Mouse (Mus musculus): ENCODE measurements at regions not wholly inside any gene's neighbourhood (a gene's known extent, or its start where the extent isn't known, plus 50 kb on each side); places are given as distances from the start of the nearest gene placed in this dataset.

DNA sequence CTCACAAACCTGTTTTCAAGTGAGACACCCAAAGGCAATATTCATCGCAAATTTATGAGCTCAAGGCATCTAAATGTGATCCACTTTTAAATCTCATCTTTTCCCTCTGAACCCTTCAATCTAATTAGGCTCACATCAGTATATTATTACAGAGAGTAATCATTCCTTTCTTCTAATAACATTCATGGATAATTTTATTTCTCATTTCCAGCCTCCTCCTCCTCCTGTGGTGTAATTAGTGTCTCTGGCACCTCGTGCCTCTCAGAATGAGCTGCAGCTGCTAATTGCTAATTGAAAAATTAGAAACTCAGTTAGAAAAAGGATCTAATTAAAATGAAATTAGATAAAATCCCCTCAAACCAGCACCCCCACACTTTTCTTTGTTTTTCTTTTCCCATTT, 420.5 kb upstream of the Camk1g start:
- no peak for DNase-seq (ENCODE audit: low spot score in 2 of 2)

DNA sequence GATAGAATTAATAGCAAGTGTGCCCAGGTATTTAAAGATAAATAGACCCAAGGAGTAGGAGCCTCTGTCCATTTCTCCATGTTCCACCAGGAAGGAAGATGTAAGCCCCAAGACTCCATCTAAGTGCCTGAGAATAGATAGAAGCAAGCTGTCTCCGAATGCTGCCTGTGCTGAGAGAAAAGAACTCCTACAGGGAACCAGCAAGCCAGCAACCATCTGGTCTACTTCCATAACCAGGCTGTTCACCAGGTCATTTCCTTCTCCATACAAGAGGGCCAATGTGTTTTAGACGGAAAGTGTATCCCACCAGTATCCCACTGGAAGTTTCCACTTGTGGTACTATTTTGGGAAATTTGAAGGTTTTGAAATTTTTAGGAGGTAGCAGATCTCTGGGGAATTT, 418.4 kb upstream of the Camk1g start:
- no peak for DNase-seq (ENCODE audit: low spot score in 2 of 2)

DNA sequence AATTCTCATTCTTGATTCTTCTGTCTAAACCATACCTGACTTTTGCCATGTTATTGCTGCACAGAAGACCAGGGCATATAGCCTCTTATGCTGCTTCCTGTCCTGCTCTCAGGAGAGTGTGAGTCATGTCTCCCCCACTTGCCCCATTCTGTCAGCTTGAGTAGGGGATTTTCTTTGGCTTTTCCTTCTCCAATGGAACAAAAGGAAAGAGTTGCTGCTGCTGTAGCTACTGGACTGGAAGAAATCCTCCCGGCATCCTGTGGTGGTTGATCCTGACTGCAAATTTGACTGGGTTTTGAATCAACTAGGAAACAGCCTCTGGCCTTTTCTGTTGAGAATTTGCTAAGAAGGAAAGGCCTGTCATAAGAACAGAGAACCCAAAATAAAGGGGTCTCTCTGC, 417.3 kb upstream of the Camk1g start:
- no peak for DNase-seq (ENCODE audit: low spot score in 2 of 2)

DNA sequence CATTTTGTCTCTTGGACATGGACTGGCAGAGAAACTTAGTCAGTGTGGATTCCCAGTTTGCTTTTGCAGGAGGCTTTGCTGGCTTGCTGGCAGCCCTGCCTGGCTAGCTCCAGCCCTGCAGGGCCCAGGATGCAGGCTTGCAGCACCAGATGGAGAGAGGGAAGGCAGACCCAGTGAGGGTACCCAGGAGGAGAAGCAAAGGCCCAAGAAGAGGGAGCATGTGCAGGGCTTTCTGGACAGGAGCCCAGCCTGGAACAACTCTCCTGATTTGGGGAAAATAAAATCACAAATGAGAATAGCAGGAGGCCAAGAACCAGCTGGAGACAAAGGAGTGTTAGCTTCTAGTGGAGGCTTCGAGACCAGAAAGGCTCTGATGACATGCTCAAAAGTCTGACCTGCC, 414.9 kb upstream of the Camk1g start:
- peak; percentile 57 to 65 for DNase-seq (ENCODE audit: low spot score in 2 of 2)

DNA sequence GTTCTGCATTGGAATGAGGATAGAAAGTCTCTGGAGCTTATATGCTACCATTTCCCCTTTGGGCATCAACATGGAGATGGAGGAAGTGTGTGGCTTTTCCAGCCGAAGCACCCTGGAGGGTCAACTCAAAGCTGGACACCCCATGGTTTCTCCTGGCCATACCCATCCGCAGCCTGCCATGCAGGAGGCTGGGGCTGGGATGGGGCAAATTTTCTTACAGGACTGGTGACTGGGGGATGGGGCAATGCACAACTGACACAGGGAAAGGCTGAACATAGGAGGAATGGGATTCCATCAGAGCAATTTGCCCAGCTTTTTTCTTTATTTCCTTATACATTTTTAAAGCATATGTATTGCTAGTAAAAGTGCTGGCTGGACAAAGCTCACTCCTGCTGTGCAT, 414.4 kb upstream of the Camk1g start:
- DNase-seq (ENCODE audit: low spot score in 2 of 2): no peak

DNA sequence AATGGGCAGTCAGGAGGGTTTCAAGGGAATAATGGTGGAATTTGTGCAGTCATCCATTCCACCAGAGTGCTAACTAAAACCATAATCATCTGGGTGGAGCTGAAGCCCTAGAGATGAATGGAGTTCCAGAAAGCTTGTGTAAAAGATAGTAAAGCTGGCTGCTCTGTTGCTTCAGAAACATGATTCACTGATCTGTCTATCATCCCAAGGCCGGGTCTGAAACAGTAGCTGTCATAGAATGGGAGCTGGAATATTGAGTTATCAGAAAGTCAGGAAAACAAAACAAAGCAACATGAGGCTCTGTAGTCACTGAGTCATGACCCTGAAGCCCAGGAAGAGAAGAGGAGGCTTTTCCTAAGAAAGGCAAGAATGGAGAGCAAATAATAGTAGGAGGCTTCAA, 408.1 kb upstream of the Camk1g start:
- DNase-seq (ENCODE audit: low spot score in 2 of 2): no peak

DNA sequence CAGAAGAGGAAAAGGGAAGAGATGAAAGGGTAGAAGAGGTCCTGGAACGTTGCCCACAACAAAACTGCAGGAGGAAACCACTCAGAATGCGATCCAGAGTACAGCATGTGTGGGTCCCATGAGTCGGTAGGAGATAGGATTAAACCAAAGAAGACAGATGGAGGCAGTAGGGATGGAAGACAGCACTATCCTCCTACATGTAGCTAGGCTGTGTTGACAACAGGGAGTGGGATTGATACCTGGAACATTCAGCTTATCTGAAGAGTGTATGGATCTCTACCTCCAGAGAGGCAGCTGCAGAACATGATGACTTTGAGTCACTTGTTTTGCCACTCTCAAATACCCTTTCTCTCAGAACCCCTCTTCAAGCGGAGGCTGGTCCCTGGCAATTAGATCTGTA, 399.4 kb upstream of the Camk1g start:
- no peak for DNase-seq (ENCODE audit: low spot score in 2 of 2)

DNA sequence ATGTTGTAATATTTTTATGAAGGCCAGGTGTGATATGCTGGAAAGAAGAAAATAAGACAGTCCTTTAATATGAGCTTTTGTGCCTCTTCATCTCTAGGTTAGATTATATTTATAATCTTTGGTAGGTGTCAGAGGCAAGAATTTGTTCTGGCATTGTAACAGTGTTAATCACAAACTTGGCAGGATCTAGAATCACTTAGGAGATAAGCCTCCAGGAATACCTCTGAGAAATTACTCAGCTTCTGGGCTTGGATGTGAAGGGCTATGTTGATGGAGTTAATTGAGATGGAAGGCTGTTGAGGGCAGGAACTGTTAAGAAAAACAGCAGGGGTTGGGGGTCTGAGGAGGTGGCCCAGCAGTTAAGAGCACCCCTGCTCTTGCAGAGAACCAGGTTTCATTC, 394.0 kb upstream of the Camk1g start:
- no peak for DNase-seq (ENCODE audit: low spot score in 2 of 2)

DNA sequence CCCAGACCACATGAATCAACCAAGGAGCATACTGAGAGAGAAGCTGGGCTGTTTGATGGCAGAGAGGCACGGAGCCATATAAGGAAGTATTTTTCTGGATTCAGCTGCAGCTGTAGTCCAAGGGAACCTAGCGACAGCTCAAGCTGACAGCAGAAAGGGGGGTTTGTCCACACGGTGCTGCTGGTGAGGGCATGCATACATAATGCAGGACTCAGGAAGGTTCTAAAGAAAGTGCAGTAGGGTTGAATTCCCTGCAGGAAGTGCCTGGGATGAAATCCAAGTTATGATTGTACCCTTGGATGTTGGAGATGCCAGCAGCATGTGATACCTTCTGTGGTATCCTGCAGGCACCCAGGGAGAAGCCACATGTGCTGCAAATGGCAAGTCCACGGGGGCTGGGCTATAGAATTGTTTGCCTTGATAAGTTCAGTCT, 381.7 kb upstream of the Camk1g start:
- peak in 1 of 2 experiments; percentile 37 for DNase-seq (ENCODE audit: low spot score in 2 of 2)

DNA sequence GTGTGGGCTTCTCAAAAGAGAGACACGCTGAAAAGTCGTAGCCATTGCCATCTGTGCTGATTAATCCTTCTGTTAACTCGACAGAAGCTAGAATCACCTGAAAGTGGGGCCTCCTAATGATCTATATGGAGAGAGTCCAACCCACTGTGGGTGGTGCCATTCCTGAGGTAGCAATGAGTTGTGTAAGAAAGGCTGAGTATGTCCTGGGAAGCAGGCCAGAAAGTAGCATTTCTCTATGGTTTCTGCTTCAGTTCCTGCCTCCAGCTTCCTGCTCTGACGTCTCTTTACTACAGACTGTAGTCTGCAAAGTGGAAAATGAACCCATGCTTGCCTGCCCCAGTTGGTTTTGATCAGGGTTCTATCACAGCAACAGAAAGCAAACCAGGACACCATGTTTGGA, 380.8 kb upstream of the Camk1g start:
- DNase-seq (ENCODE audit: low spot score in 2 of 2): no peak

DNA sequence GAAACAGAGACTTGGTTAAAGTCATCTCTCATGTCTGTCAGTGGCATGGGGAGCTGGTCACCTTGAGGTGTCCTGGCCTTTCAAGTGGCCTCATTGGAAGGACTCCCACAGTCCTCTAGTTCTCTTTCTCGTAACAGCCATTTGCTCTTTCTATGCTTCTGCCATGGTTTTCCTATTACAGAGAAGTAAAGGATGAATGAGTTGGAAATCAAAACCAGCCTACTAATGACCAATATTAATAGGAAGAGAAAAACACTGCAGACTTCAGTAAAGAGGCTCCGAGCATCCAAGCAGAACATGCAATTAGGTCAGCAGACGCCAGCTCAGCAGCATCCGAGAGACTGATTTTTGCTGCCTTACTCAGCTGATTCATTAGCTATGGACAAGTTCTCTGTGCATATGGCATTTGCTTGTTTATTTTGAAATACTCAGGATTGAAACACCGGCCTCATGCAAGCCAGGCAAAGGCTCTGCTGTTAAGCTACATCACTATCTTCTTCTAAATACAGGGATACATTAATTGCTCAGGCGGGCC, 377.4 kb upstream of the Camk1g start:
- DNase-seq (ENCODE audit: low spot score in 2 of 2): no peak

DNA sequence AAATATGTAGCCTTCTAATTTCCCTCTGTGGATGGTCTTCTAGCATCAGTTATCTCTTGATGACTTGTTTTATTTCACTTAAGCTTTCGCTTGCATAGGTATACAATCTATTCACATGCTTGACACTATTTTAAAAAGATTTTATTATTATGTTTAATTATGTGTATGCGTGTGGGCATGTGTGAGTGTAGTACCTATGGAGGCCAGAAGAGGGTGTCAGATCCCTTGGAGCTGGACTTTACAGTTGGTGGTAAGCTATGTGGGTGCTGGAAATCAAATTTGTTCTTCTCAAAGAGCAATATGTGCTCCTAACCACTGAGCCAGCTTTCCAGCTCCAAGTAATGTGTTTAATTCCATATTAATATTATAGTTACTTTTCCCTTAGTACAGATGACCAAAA, 372.6 kb upstream of the Camk1g start:
- no peak for DNase-seq (ENCODE audit: low spot score in 2 of 2)

DNA sequence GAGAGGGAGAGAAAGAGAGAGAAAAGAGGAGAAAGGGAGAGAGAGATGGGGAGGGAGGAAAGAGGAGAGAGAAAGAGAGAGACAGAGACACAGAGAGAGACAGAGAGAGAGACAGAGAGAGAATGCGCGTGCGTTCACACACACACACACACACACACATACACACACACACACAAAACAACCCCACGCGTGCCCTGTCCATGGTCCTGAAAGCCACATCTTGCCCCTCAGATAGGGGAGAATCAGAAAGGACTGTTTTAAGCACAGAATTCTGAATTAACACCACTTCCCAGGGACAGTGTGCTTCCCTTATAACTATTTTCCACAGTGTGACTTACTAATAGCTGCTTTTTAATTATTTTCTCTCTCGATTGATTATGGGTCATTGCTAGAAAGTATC, 368.7 kb upstream of the Camk1g start:
- no peak for DNase-seq (ENCODE audit: low spot score in 2 of 2)

DNA sequence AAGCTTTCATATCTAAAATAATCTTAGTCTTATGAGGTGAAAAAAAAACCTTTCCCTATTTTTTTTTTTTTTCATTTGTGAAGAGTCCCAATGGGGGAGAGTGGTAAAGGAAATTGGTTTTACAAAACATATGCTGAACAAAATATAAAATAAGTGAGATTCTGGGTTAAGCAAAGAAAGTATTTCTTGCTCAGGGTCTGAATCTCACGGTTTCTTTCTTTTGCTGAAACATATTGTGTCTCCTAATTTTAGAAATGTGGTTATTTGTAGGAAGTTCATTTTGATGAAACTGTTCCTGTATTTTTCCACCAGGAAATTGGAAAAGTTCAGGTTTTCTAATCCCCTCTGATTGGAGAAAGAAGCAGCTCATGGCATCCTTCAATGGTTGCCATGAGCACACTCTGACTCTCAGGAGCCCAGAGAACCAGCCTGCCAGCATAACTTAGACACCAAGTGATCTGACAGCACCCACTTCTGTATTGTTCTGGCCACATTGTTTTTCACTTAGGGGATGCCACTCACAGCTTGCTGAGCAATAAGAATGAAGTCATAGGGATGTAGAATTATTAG, 365.9 kb upstream of the Camk1g start:
- DNase-seq (ENCODE audit: low spot score in 2 of 2): no peak

DNA sequence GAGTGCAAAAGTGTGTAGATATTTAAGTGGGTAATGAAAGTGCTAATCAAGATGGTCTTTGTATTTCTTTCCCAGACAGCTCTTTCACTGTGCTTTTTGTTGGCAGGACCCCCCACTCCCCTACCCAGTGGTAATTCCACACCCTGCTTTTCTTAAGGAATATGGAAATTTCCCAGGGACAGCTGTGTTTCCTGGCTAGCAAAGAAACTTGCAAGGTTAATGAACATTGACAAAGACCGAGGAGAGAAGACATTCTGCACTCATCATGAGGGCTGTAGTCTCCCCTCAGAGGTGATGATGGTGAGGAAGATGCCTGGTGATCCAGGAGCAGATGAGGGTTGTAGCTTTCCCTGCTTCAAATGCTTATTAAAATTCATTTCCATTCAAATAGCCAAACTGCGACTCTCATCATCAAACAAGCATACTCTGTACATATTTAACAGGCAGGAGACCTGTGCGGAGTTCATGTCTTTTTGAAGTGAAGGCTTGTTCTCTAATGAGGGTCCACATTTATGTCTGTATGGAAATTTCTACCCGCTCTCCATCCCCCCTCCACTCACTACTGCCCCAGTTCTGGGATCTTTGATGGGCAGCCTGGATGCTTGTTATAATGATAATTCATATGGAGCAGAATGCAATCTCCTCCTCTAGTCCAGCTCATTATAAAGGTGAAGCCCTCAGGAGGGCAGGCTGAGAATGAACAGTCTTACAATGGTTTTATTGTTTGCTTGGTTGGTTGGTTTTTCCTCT, 364.1 kb upstream of the Camk1g start:
- no peak for DNase-seq (ENCODE audit: low spot score in 2 of 2)

DNA sequence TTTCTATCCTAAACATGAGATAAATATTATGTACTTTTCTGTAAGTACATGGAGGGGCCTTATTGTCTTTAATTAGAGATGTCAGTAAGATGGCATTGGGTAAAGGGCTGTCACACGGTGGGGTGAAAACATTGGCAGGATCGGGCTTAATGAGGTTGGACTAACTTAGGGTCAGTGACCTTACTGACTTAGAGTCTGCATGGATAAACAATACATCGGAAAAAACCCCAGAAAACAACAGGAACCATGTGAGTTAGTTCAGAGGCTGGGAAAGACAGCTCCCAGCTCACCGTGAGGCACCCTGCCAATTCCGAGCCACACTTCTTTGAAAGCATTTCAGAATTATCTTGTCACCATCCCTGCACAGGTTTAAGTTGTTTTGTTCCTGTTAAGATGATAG, 363.3 kb upstream of the Camk1g start:
- DNase-seq (ENCODE audit: low spot score in 2 of 2): no peak

DNA sequence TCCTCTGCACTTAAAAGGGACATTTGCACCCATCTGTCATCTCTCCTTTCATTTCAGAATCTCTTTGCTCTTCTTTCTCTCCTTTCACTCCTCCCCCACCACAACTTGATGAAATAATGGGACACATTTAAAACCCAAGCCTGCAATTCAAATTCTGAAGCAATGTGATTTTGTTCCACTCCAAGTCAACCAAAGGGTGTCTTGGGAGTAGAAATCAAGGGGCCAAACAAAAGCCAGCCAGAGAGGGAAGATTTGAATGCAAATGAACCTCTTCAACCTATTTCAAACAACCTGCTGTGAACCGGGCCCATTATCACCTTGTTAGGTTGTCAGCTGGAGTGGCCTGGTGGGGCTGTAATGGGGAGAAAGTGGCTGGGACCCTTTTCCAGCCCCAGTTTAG, 362.0 kb upstream of the Camk1g start:
- no peak for DNase-seq (ENCODE audit: low spot score in 2 of 2)

DNA sequence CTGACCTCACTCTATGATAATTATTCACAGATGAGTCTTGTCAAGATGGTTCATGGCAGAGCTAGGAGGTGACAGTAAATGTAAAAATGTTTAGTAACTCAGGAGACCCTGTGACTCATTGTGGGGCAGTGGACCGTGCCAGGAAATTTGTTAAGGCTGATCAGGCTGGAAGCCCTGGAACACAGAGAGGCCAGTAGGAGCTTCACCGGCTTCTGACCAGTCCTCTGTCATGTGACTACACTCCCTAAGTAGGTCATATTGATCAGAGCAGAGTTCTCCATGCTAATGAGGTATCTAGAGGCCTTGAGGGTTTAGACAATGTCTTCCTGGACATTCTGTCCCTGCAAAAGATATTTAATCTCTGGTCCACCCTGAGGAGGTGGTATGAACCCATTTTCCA, 351.8 kb upstream of the Camk1g start:
- no peak for DNase-seq (ENCODE audit: low spot score in 2 of 2)

DNA sequence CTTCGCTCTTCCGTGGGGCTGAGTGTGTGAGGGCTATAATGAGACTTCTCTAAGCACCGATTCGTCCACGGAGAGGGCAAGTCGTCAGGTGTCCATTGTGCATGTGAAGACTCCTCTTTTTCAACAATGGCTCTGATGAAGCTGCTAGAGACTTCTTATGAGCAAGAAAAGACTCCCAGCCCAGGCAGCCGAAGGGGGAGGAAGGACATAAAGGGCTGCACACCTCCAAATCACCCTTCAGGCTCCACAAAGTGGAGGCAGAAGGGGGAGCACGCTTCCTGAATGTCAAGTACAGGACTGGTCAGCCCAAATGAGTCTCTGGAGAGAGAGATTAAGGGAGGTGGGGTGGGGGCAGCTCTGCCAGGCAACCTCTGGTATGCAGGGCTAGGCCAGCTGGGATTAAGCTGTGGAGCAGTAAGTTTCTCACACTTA, 350.3 kb upstream of the Camk1g start:
- DNase-seq (ENCODE audit: low spot score in 2 of 2): no peak

DNA sequence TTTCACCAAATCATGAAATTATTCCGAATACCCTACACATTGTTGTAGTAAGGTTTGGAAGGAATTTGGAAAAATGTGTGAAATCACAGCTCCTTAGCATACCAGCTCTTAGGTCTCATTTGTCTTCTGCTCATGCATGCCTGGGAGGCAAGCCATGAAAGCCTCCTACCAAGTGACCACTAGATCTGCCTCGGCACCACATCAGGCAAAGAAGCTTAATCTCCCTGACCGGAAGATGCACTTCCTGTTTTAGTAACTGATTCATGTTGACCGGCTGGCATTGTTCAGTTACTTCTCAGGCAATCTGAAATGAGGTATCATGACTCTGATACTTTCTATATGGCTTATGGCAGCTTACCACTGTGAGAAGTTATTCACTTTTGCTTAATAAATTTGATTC, 345.2 kb upstream of the Camk1g start:
- no peak for DNase-seq (ENCODE audit: low spot score in 2 of 2)

DNA sequence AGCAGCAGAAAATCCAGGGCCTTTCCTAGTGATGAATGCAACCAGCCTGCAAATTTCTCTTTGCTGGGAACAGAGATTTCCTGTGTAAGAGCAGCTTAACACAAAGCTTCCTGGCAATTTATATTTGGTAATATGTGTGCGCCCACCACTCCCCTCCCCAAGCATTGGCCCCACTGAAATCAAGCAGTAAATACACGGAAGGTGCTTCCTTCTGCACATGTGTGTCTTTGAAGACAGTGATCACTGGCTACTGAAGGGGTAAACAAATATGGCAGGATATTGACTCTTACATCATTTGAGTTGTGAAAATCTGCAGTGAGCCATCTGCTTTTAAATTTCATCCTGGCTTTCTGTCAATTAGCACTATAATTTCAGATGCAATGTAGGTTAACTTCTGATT, 344.5 kb upstream of the Camk1g start:
- no peak for DNase-seq (ENCODE audit: low spot score in 2 of 2)

DNA sequence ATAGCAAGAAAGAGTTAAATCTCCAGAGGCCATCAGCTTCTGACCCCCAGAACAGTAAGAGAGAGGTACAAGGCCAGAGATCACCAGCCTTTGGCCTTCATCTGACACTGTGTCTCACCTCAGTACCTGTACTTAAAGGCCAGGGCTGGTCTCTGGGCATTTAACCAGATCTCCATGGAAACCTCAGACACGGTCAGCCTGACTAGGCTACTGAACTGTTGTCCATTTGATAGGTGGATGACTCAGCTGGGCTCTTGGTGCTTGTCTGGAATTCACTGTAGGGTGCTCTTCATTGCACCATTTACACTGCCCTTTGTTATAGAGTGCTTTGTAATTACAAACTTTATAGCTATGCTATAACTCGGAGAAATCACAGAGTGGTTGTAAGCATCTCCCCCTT, 335.1 kb upstream of the Camk1g start:
- no peak for DNase-seq (ENCODE audit: low spot score in 2 of 2)

DNA sequence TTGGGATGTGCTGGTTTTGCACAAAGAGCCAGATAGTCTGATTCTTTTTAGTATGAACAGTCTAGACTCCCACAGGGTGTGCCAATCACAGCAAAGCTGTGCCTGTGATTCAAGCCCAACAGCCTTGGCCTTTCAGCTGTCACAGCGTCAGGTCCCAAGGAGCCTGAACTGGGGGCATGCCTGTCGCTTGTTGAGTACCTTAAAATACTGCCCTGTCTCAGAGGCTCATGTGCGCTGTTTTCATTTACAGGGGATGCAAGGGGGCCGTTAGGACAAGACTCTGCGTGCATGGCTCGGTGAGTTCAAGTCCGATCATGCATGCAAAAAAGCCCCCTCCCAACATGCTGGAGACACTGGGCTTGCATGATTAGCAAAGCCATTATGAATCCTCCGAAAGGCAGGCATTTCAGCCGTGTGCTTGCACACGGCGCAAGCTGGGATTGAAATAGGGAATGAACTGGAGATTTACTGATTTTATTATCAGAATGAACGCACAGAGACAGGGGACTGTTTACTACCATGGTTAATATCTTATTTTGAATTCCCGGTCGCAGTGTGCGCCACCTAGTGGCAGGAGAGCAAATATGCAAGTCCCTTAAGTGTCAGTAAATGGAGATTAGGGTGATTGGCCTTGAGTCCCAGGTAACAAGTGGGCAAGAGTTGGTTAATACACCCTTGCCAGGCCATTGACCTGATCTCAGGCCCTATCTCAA, 332.8 kb upstream of the Camk1g start:
- DNase-seq (ENCODE audit: low spot score in 2 of 2): peak; percentile 44 to 69
